Mouse (Mus musculus): ENCODE results near the gene Sema5b.

- no peak for TF ChIP-seq GATA1 (IDR thresholded peaks at IDR 0.05; ENCODE audit: low read depth, low read length)
- TF ChIP-seq MAX (IDR thresholded peaks at IDR 0.05; ENCODE audit: low read length): no peak
These were observed 16.7 kb upstream of the Sema5b start for GRCm38 (mm10) chr16:35524200-35524599.
